Mouse (Mus musculus): ENCODE data around the gene Ano8. TPM values are rescaled to one million over a fixed set of nuclear protein-coding genes. Genes with fewer than 3 reads are reported as not detected.
"Not testable (repeated sequence)": the region's sequence is repeated elsewhere in the genome, so short reads cannot be mapped to it uniquely, and the experiment has no call there.

The Ano8 gene
- polyA plus RNA-seq, 1 experiment from 2014 or later = 2.3 TPM

DNA sequence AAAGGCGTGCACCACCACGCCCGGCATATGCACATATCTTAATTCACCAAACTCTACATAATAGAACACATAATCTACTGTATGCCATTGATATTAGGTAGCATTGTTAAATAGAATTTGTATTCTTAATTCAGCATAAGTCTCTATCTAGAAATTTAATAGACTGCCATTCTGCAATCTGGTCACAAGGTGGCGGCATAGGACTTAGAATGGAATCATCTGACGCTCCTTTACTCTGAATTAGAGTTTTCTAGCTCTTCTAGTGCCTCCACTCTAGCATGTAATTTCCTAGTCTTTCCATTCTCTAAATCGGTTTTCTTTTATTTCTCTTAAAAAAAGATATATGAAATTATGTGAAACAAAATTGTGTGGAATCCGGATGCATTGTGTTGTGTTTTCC, 44.4 kb downstream of the Ano8 start:
- WGBS = 0% methylated on average over 7 of the region's 7 CpGs
- Histone ChIP-seq H3K9ac (ENCODE audit: low read depth, low read length) (no peak overlapping the region), H3K4me2 (ENCODE audit: low read length) (no peak overlapping the region), H3K4me1 (ENCODE audit: control insufficient read depth, insufficient read depth, low read depth, low read length) (no peaks in the 10 kb centered on the region), H3K4me3 (ENCODE audit: low read length) (no peak overlapping the region), H3K27ac (ENCODE audit: low read depth, low read length) (no peak overlapping the region), H3K36me3 (ENCODE audit: control insufficient read depth, insufficient read depth, low read length) (no peaks in the 10 kb centered on the region), H3K27me3 (replicated peaks; ENCODE audit: control insufficient read depth, insufficient read depth, low read length) (no peaks in the 10 kb centered on the region), H3K9me3 (ENCODE audit: control insufficient read depth, low read length) (no peaks in the 10 kb centered on the region)
- peak; percentile 65; the same call in 1 of the 2 replicates for ATAC-seq

DNA sequence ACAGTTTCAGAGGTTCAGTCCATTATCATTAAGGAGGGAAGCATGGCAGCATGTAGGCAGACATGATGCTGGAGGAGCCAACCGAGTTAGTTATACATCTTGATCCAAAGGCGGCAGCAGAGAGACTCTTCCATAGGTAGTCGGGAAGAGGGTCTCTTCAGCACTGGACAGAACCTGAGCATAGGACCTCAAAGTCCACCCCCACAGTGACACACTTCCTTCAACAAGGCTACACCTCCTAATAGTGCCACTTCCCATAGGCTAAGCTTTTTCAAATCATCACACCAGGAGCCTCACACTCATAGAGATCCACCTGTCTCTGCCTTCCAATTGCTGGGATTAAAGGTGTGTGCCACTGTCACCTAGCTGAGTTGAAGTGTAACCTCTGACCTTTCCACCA, 48.7 kb downstream of the Ano8 start:
- WGBS = 63% methylated on average over 3 of the region's 3 CpGs
- Histone ChIP-seq H3K9me3 (ENCODE audit: control insufficient read depth, low read length) (no peaks in the 10 kb centered on the region), H3K4me2 (ENCODE audit: low read length) (no peak overlapping the region), H3K4me3 (ENCODE audit: low read length) (no peak overlapping the region), H3K4me1 (ENCODE audit: control insufficient read depth, insufficient read depth, low read depth, low read length) (no peaks in the 10 kb centered on the region), H3K27ac (ENCODE audit: low read depth, low read length) (no peak overlapping the region), H3K9ac (ENCODE audit: low read depth, low read length) (no peak overlapping the region), H3K36me3 (ENCODE audit: control insufficient read depth, insufficient read depth, low read length) (no peaks in the 10 kb centered on the region), H3K27me3 (replicated peaks; ENCODE audit: control insufficient read depth, insufficient read depth, low read length) (no peaks in the 10 kb centered on the region)
- ATAC-seq = no peak

DNA sequence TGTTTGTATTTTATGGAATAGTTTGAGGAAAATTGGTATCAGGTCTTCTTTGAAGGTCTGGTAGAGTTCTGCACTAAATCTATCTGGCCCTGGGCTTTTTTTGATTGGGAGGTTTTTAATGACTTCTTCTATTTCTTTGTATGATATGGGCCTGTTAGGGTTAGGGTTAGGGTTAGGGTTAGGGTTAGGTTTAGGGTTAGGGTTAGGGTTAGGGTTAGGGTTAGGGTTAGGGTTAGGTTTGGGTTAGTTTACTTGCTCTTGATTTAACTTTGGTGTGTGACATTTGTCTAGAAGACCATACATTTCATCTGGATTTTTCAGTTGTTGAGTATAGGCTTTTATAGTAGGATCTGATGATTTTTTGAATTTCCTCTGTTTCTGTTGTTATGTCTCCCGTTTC, 52.8 kb downstream of the Ano8 start:
- H3K9ac ChIP-seq (ENCODE audit: low read depth, low read length); H3K36me3 ChIP-seq (ENCODE audit: control insufficient read depth, insufficient read depth, low read length); H3K9me3 ChIP-seq (ENCODE audit: control insufficient read depth, low read length); H3K4me1 ChIP-seq (ENCODE audit: control insufficient read depth, insufficient read depth, low read depth, low read length); H3K4me3 ChIP-seq (ENCODE audit: low read length); H3K27me3 ChIP-seq (replicated peaks; ENCODE audit: control insufficient read depth, insufficient read depth, low read length); H3K27ac ChIP-seq (ENCODE audit: low read depth, low read length); ATAC-seq; H3K4me2 ChIP-seq (ENCODE audit: low read length): not testable (repeated sequence)
- 90% methylated on average over 1 of the region's 1 CpGs for WGBS

Other genes with a start within 250 kb of the Ano8 start
- 13.1 and 16.7 TPM in 2 replicates for gene Myo9b, start 213.2 kb downstream of the Ano8 start, polyA plus RNA-seq (2015; fragmentation: Nextera tagmentation; extraction: Ambion mirVana)
- gene Haus8, start 213.0 kb downstream of the Ano8 start, polyA plus RNA-seq (2015; fragmentation: Nextera tagmentation; extraction: Ambion mirVana) = 72.5 and 73.9 TPM in 2 replicates
- gene Use1, start 119.1 kb downstream of the Ano8 start, polyA plus RNA-seq (2015; fragmentation: Nextera tagmentation; extraction: Ambion mirVana) = 115 and 120 TPM in 2 replicates
- gene Ocel1, start 114.7 kb downstream of the Ano8 start, polyA plus RNA-seq (2015; fragmentation: Nextera tagmentation; extraction: Ambion mirVana) = 5.5 and 6.3 TPM in 2 replicates
- gene Nr2f6, start 104.0 kb downstream of the Ano8 start, polyA plus RNA-seq (2015; fragmentation: Nextera tagmentation; extraction: Ambion mirVana) = 20.7 and 23.6 TPM in 2 replicates
- gene Ushbp1, start 90.2 kb downstream of the Ano8 start, polyA plus RNA-seq (2015; fragmentation: Nextera tagmentation; extraction: Ambion mirVana) = 7.3 and 9.5 TPM in 2 replicates
- 97.3 and 101 TPM in 2 replicates for gene Babam1, start 89.1 kb downstream of the Ano8 start, polyA plus RNA-seq (2015; fragmentation: Nextera tagmentation; extraction: Ambion mirVana)
- gene Ankle1, start 80.0 kb downstream of the Ano8 start, polyA plus RNA-seq (2015; fragmentation: Nextera tagmentation; extraction: Ambion mirVana) = 8.8 and 9.8 TPM in 2 replicates
- gene Abhd8, start 22.3 kb downstream of the Ano8 start, polyA plus RNA-seq (2015; fragmentation: Nextera tagmentation; extraction: Ambion mirVana) = 172 and 182 TPM in 2 replicates
- 168 and 172 TPM in 2 replicates for gene Mrpl34, start 21.0 kb downstream of the Ano8 start, polyA plus RNA-seq (2015; fragmentation: Nextera tagmentation; extraction: Ambion mirVana)
- 240 and 247 TPM in 2 replicates for gene Dda1, start 16.8 kb downstream of the Ano8 start, polyA plus RNA-seq (2015; fragmentation: Nextera tagmentation; extraction: Ambion mirVana)
- gene Gtpbp3, start 2.1 kb upstream of the Ano8 start, polyA plus RNA-seq (2015; fragmentation: Nextera tagmentation; extraction: Ambion mirVana) = 14.0 and 14.6 TPM in 2 replicates
- 12.0 and 12.5 TPM in 2 replicates for gene Plvap, start 25.8 kb upstream of the Ano8 start, polyA plus RNA-seq (2015; fragmentation: Nextera tagmentation; extraction: Ambion mirVana)
- 0.44 and 0.52 TPM in 2 replicates for gene Ccdc194, start 39.7 kb upstream of the Ano8 start, polyA plus RNA-seq (2015; fragmentation: Nextera tagmentation; extraction: Ambion mirVana)
- gene Bst2, start 51.5 kb upstream of the Ano8 start, polyA plus RNA-seq (2015; fragmentation: Nextera tagmentation; extraction: Ambion mirVana) = 10.4 and 12.3 TPM in 2 replicates
- gene Mvb12a, start 57.0 kb upstream of the Ano8 start, polyA plus RNA-seq (2015; fragmentation: Nextera tagmentation; extraction: Ambion mirVana) = 66.3 and 70.4 TPM in 2 replicates
- gene Tmem221, start 72.9 kb upstream of the Ano8 start, polyA plus RNA-seq (2015; fragmentation: Nextera tagmentation; extraction: Ambion mirVana) = 0.09 and 0.19 TPM in 2 replicates
- not detected in 2 replicates for gene Nxnl1, start 80.6 kb upstream of the Ano8 start, polyA plus RNA-seq (2015; fragmentation: Nextera tagmentation; extraction: Ambion mirVana)
- 102 and 107 TPM in 2 replicates for gene Slc27a1, start 82.9 kb upstream of the Ano8 start, polyA plus RNA-seq (2015; fragmentation: Nextera tagmentation; extraction: Ambion mirVana)
- gene Pgls, start 106.2 kb upstream of the Ano8 start, polyA plus RNA-seq (2015; fragmentation: Nextera tagmentation; extraction: Ambion mirVana) = 220 and 237 TPM in 2 replicates
- gene Fam129c, start 111.7 kb upstream of the Ano8 start, polyA plus RNA-seq (2015; fragmentation: Nextera tagmentation; extraction: Ambion mirVana) = 6.4 and 7.8 TPM in 2 replicates
- gene Colgalt1, start 125.0 kb upstream of the Ano8 start, polyA plus RNA-seq (2015; fragmentation: Nextera tagmentation; extraction: Ambion mirVana) = 62.1 and 74.1 TPM in 2 replicates
- 22.4 and 23.1 TPM in 2 replicates for gene Unc13a, start 185.8 kb upstream of the Ano8 start, polyA plus RNA-seq (2015; fragmentation: Nextera tagmentation; extraction: Ambion mirVana)
- gene Jak3, start 190.3 kb upstream of the Ano8 start, polyA plus RNA-seq (2015; fragmentation: Nextera tagmentation; extraction: Ambion mirVana) = 7.3 and 8.1 TPM in 2 replicates
- 1.2 and 1.5 TPM in 2 replicates for gene Insl3, start 203.3 kb upstream of the Ano8 start, polyA plus RNA-seq (2015; fragmentation: Nextera tagmentation; extraction: Ambion mirVana)
- 0.44 and 0.62 TPM in 2 replicates for gene B3gnt3, start 215.8 kb upstream of the Ano8 start, polyA plus RNA-seq (2015; fragmentation: Nextera tagmentation; extraction: Ambion mirVana)
- 78.6 and 89.5 TPM in 2 replicates for gene Fcho1, start 239.8 kb upstream of the Ano8 start, polyA plus RNA-seq (2015; fragmentation: Nextera tagmentation; extraction: Ambion mirVana)

All from hindbrain, embryonic 16.5 days (tissue).